Mouse (Mus musculus) urinary bladder, adult 2 months (tissue): ENCODE measurements at regions not wholly inside any gene's neighbourhood (a gene's known extent, or its start where the extent isn't known, plus 50 kb on each side); places are given as distances from the start of the nearest gene placed in this dataset.

Experiments
- DNase-seq: peaks from one replicate; pipeline ENCODE4 v3.0.0; 2022; ENCODE audit warnings: low spot score

DNA sequence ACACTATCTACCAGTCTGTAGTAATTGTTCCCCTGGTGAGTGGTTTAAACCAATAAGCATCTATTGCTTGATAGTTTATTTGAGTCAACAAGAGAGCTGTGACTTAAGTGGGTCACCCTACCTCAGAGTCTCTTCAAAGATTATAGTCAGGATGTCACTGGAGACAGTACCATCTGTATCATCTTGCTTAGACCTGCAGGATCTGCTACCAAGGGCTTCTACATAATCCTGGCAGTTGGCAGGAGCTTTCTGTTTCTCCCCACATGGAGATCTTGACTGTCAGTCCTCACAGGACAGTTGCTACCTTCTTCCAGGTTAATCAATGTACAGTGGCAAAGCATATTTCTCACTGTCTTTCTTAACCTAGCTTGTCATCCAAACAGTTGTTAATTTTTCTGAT, 414.9 kb upstream of the Dcn start:
- DNase-seq: no peak

GRCm38 (mm10) chr10:97078022-97078473, 401.4 kb upstream of the Dcn start:
- DNase-seq: no peak

GRCm38 (mm10) chr10:97079575-97079974, 399.8 kb upstream of the Dcn start:
- no peak for DNase-seq

- DNase-seq: no peak
These were observed 392.1 kb upstream of the Dcn start for GRCm38 (mm10) chr10:97087286-97087685.

GRCm38 (mm10) chr10:97090254-97090653, 389.2 kb upstream of the Dcn start:
- DNase-seq: no peak

GRCm38 (mm10) chr10:97093886-97094285, 385.5 kb upstream of the Dcn start:
- no peak for DNase-seq

DNA sequence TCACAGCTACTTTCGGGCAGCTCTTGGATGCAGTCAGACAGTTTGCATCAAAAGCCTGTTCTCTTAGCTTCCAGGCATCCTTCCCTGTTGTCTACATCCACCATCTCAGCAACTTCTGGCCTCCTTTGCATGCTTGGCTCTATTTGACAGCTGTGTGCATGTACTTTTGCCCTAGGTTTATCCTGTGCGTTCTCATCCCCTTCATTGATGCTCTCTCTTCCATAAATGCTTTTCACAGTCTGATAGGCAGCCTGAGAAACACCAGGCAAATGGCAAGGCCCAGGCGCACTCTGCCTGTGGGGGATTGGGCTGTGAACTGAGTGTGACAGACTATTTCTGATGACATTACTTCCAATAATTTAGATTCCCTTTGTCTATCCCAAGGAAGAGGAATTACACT, 364.9 kb upstream of the Dcn start:
- DNase-seq: no peak

DNA sequence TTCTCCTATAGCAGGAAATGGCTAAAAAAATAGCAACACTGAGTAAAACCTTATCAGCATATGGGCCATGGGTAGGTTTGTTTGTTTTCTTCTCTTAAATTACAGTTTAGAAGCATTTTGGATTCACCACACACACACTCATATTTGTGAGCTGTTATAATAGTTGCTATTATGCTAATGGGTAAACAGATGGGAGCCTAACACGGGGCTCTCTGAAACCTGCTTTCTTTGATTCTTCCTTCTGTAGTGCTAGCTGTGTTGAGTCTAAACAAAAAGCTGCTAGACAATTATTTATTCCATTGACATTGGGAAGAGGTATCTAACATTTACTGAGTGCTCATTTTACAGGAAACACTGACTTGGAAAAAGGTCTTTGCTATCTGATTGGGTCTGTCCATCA, 356.7 kb upstream of the Dcn start:
- DNase-seq: no peak

DNA sequence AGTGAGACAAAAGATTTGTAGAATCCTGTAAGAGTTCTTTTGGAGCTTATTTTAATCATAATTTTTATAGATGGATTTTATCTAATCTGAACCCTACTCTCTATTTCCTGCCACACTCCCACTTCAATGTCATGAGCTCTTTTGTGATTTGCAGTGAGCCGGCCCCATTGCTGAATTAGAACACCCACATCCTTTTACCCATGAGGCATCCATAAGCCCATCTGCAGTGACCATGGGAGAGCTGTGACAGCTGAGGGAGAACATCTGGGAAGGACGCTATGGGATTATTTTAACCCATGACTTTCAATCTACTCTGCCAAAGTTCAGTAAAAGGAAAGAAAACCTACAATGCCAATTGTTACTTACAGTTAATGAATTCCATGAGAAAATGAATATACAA, 337.8 kb upstream of the Dcn start:
- no peak for DNase-seq

- DNase-seq: no peak
These were observed 320.6 kb upstream of the Dcn start for GRCm38 (mm10) chr10:97158561-97159395.

DNA sequence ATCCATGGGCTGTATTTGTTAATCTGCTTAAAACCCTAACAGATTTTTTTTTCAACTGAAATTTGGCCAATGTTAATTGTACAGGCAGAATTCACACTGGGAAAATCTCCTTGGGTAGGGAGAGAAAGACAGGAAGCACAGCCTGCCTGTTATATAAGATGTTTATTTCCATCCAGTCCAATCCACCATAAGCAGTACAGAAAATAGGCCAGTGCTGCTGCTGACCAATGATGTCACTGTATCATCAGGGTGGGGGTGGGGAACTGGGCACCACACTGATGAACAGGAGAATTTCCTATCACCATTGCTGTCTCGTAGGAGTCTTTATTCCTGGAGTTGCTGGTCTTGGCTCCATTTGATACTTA, 320.0 kb upstream of the Dcn start:
- DNase-seq: no peak

DNA sequence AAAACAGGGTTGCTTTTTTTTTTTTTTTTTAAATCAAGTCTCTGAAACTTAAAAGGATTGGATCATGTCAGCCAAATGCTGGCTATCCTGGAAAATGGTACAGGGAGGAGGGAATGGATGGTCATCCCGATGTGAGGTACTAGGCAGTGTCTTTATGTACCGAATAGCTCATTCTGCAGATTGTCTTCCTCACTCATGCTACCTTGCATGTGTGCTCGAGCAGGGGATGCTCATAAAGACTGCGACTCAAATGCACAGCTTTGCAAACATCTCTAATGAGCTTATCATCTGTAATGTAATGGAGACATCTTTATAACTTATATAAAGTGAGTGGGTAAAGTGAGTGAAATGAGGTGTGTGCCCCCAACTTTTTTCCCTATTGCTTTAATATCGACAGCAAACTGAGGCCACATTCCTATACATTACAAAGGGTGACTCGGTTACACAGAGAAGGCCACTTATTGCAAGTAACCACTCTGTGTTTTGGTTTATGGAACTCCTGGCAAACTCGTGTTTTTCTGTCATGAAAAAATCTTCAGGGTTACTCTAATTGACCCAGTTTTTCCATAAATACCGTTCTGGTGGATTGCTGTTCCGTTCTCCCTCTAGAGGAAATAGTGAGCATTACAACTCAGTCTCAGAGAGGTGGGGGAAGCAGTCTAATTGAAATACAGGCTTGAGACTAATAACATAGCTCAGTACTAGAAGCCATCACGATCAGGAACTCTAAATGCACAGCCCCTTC, 319.4 kb upstream of the Dcn start:
- DNase-seq: no peak

GRCm38 (mm10) chr10:97160892-97161291, 318.5 kb upstream of the Dcn start:
- no peak for DNase-seq

DNA sequence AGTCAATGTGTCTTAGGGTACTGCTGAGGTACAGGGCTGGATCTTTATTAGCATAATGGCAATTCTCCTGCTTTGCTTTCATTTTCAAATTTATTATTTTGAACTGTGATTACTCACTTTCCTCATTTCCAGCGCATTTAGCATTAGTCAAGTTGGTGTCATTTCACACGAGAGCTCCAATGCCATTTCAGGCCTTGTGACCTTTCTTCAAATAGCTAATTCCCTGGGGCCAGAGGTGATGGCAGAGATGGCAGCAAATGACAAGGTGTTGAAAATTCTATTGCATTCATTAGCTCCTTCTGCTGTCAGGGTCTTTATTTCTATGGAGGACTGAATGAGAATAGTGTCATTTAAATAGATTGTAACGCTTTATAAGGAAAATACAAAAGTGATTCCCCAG, 300.9 kb upstream of the Dcn start:
- no peak for DNase-seq

- no peak for DNase-seq
These were observed 289.7 kb upstream of the Dcn start for GRCm38 (mm10) chr10:97189696-97190095.

DNA sequence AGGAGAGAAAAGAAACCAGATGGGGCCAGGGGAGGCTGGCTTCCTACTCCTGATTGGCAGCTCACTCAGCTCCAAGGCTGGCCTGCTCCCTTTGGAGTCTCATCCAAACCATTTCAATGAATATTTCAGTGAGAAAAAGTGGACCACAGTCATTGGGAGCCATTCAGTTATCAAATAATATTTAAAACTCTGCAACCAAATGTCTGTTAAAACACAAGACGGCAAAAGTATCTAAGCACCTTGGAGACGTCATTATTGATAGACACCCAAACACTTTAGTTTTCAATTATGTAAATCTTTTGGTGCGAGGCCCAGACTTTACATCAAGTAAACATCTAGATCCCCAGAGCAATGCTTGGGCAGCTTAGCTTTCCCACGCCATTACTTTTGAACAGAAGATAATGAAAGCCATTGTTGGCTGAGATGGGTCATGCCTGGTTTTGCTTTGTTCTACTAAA, 268.1 kb upstream of the Dcn start:
- DNase-seq: no peak

GRCm38 (mm10) chr10:97211785-97212398, 267.5 kb upstream of the Dcn start:
- no peak for DNase-seq

DNA sequence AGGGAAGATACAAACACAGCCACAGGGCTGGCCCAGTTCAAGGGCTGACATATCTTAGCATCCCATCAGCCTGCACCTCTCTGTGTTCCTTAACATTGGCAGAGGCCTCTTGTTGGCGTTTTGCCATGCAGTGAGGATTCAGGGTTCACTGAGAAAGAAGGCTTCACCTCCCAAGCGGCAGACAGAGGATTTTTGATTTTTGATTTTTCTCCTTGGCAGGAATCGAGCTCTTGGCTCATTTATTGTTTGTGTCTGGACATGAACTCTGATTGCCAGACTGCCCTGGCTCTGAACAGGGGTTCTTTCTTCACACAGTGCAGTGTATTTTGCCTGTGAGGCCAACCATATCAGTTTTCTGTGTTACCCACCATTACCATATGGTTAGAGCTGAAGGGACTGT, 259.9 kb upstream of the Dcn start:
- no peak for DNase-seq

DNA sequence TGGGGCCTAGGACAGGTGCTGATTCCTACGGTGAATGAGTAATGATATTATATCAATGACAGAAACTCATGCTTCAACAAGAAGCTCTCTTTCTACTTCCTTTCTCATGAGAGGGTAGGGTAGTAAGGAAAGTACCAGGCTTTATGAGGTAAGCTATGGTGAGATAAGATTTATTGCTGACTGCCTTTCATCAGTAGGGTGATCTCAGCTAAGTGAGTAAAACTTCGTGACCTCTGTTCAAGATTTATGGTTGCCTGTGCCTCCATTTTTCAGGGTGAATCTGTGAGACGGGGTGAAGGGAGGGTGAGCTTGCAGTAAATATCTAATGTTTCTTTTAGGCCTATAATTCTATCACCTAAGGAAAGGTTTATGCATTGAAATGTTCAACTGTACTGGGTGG, 259.0 kb upstream of the Dcn start:
- no peak for DNase-seq

DNA sequence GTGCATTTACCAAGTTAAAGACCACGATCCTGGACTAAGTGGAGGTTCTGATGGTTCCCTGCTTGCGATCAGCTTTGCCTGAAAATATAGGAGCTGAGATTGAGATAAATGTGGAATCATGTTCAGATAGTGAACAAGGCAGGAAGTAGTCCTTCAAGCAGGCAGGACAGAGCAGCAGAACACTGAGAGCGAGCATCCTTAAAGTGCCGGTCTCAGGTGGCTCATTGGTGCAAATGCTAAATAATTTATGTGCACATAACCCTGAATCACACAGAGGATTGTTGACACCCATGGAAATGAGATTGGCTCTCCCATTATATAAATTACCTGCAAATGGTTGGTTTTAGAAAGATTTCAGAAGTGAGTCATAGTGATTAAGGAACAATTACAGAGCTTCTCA, 243.8 kb upstream of the Dcn start:
- DNase-seq: no peak

GRCm38 (mm10) chr10:97241476-97241875, 237.9 kb upstream of the Dcn start:
- no peak for DNase-seq

- DNase-seq: no peak
These were observed 233.7 kb upstream of the Dcn start for GRCm38 (mm10) chr10:97245674-97246073.

DNA sequence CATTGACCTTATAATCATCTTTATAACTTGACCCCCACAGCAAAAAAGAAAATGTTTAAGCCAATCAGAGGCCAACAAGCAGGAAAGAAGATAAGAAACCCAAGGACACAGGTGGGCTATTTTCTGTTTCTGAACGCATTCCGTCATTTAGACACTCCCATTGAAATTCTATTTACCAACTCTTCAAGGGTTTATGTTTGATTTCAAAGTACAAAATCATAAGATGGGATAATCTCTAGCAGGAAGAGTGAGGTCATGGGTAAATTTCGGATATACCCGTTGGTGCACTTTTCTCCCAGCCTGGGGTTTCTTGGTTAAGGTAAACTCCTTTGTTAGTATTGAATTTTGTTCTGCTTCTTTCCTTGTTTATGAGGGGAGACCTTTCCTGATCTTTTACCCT, 230.9 kb upstream of the Dcn start:
- DNase-seq: no peak
